Mouse (Mus musculus) midbrain, postnatal 0 days (tissue): ENCODE measurements at regions not wholly inside any gene's neighbourhood (a gene's known extent, or its start where the extent isn't known, plus 50 kb on each side); places are given as distances from the start of the nearest gene placed in this dataset.

Experiments used
- ATAC-seq: fragments of 200-750 bp; cut with Nextera tagmentation; 2 replicates; pipeline ENCODE4 v1.8.0; 2017; ENCODE audit warnings: moderate number of reproducible peaks, mild to moderate bottlenecking, moderate TSS enrichment, moderate library complexity; ENCODE audit not compliant: low FRiP score
- DNase-seq: peaks from one replicate; pipeline ENCODE4 v3.0.0-alpha.2; 2015; ENCODE audit warnings: low spot score
- H3K27ac ChIP-seq: fragments of 300-500 bp; sonication (generic); 2 replicates; pipeline ENCODE4 v1.5.1; 2014; ENCODE audit warnings: low read depth, mild to moderate bottlenecking, low read length, mixed read lengths
- H3K27me3 ChIP-seq: fragments of 300-500 bp; sonication (generic); 2 replicates; pipeline ENCODE4 v1.6.1; 2014; ENCODE audit warnings: low read length, control low read depth, mixed read lengths; ENCODE audit not compliant: insufficient read depth
- H3K36me3 ChIP-seq: fragments of 300-500 bp; sonication (generic); 2 replicates; pipeline ENCODE4 v1.6.1; 2014; ENCODE audit warnings: low read length, control low read depth, mixed read lengths; ENCODE audit not compliant: insufficient read depth
- H3K4me1 ChIP-seq: fragments of 300-500 bp; sonication (generic); 2 replicates; pipeline ENCODE4 v1.6.1; 2014; ENCODE audit warnings: mild to moderate bottlenecking, control low read depth, antibody characterized with exemption, low read length, mixed read lengths; ENCODE audit not compliant: insufficient read depth
- H3K4me2 ChIP-seq: fragments of 300-500 bp; sonication (generic); 2 replicates; pipeline ENCODE4 v1.6.1; 2014; ENCODE audit warnings: low read depth, mild to moderate bottlenecking, low read length, mixed read lengths; ENCODE audit not compliant: poor library complexity, severe bottlenecking
- H3K4me3 ChIP-seq: fragments of 300-500 bp; sonication (generic); 2 replicates; pipeline ENCODE4 v1.5.1; 2014; ENCODE audit warnings: low read depth, mild to moderate bottlenecking, low read length, moderate library complexity
- H3K9ac ChIP-seq: fragments of 300-500 bp; sonication (generic); replicated peaks from 2 replicates; pipeline ENCODE4 v1.6.1; 2014; ENCODE audit warnings: mild to moderate bottlenecking, low read length, moderate library complexity, mixed read lengths; ENCODE audit not compliant: poor library complexity, severe bottlenecking
- H3K9me3 ChIP-seq: fragments of 300-500 bp; sonication (generic); 2 replicates; pipeline ENCODE4 v1.6.1; 2016; ENCODE audit warnings: low read length, control low read depth
- CTCF ChIP-seq: IDR thresholded peaks from 2 replicates; pipeline ENCODE4 v1.5.1; 2016; ENCODE audit warnings: antibody characterized with exemption, mild to moderate bottlenecking
- WGBS: fragments of 180-500 bp; shearing (Covaris S2); extraction: QIAGEN DNeasy Blood & Tissue Kit; methylation state at CpG from one replicate; pipeline ENCODE4 v1.1.7; 2014; 5-methylcytosine and 5-hydroxymethylcytosine counted together

- Histone ChIP-seq H3K27ac (no peak overlapping the region), H3K36me3 (no peaks in the 10 kb centered on the region), H3K9me3 (no peaks in the 10 kb centered on the region), H3K27me3 (no peaks in the 10 kb centered on the region), H3K4me3 (no peak overlapping the region), H3K4me1 (no peaks in the 10 kb centered on the region), H3K9ac (no peak overlapping the region), H3K4me2 (no peak overlapping the region)
- no peak for TF ChIP-seq CTCF
- ATAC-seq (no peak), DNase-seq (no peak)
- 84% methylated on average over 8 of the region's 8 CpGs for WGBS
Measured at GRCm38 (mm10) chr4:56421575-56421974, 318.3 kb upstream of the Gm26657 start.

- Histone ChIP-seq H3K9ac (no peak overlapping the region), H3K4me3 (no peak overlapping the region), H3K27ac (no peak overlapping the region), H3K4me1 (no peaks in the 10 kb centered on the region), H3K27me3 (no peaks in the 10 kb centered on the region), H3K36me3 (no peaks in the 10 kb centered on the region), H3K4me2 (no peak overlapping the region), H3K9me3 (no peaks in the 10 kb centered on the region)
- ATAC-seq (no peak), DNase-seq (no peak)
- TF ChIP-seq CTCF, result no peak
- 92% methylated on average over 5 of the region's 5 CpGs for WGBS
Measured at GRCm38 (mm10) chr4:56419122-56419913, 320.6 kb upstream of the Gm26657 start.

GRCm38 (mm10) chr4:56411024-56411636 lies 328.7 kb upstream of the Gm26657 start:
- no peaks in the 10 kb centered on the region for H3K9me3 ChIP-seq
- no peak overlapping the region for H3K27ac ChIP-seq
- H3K4me2 ChIP-seq, result no peak overlapping the region
- no peak for TF ChIP-seq CTCF
- no peak overlapping the region for H3K9ac ChIP-seq
- no peak for ATAC-seq
- WGBS, result 52% methylated on average over 1 of the region's 1 CpGs
- H3K27me3 ChIP-seq, result no peaks in the 10 kb centered on the region
- no peak overlapping the region for H3K4me3 ChIP-seq
- no peaks in the 10 kb centered on the region for H3K36me3 ChIP-seq
- no peaks in the 10 kb centered on the region for H3K4me1 ChIP-seq
- peak; percentile 43 for DNase-seq

- Histone ChIP-seq H3K4me3 (no peak overlapping the region), H3K36me3 (no peaks in the 10 kb centered on the region), H3K9me3 (no peaks in the 10 kb centered on the region), H3K27me3 (no peaks in the 10 kb centered on the region), H3K9ac (no peak overlapping the region), H3K4me1 (no peaks in the 10 kb centered on the region), H3K27ac (no peak overlapping the region), H3K4me2 (no peak overlapping the region)
- no peak for TF ChIP-seq CTCF
- ATAC-seq (no peak), DNase-seq (no peak)
Measured at GRCm38 (mm10) chr4:56393793-56394192, 346.1 kb upstream of the Gm26657 start.

GRCm38 (mm10) chr4:56387051-56387450 lies 352.8 kb upstream of the Gm26657 start:
- no peak for ATAC-seq
- Histone ChIP-seq H3K4me2 (no peak overlapping the region), H3K27ac (no peak overlapping the region), H3K4me3 (no peak overlapping the region), H3K27me3 (no peaks in the 10 kb centered on the region), H3K36me3 (no peaks in the 10 kb centered on the region), H3K9me3 (no peaks in the 10 kb centered on the region), H3K9ac (no peak overlapping the region), H3K4me1 (no peaks in the 10 kb centered on the region)
- no peak for DNase-seq
- 60% methylated on average over 3 of the region's 3 CpGs for WGBS
- no peak for TF ChIP-seq CTCF

GRCm38 (mm10) chr4:56375745-56376144 lies 364.1 kb upstream of the Gm26657 start:
- Histone ChIP-seq H3K27ac (no peak overlapping the region), H3K9me3 (no peaks in the 10 kb centered on the region), H3K4me3 (no peak overlapping the region), H3K36me3 (no peaks in the 10 kb centered on the region), H3K4me2 (no peak overlapping the region), H3K4me1 (no peaks in the 10 kb centered on the region), H3K9ac (no peak overlapping the region), H3K27me3 (no peaks in the 10 kb centered on the region)
- ATAC-seq (peak; percentile 44; the same call in 1 of the 2 replicates), DNase-seq (peak; percentile 60)
- TF ChIP-seq CTCF, result no peak
- 50% methylated on average over 5 of the region's 5 CpGs for WGBS
